Mouse (Mus musculus) heart, postnatal 14 days (tissue): ENCODE results near the gene 9930104L06Rik. TPM values are rescaled to one million over a fixed set of nuclear protein-coding genes. Genes with fewer than 3 reads are reported as not detected.

Experiments
- DNase-seq, 2 experiments: peaks; one replicate each; pipeline ENCODE4 v3.0.0; 2021 to 2022
- intact Hi-C: fragments of 180-260 bp; cut with DNase I; formaldehyde crosslinking; loops from one replicate; pipeline ENCODE4 v1.15.1; 2025
- total RNA-seq, 2 experiments: library from RNA; stranded (reverse); gene quantifications; 2 replicates each; pipeline ENCODE4 v1.2.3; 2021

The 9930104L06Rik gene
- total RNA-seq, 2 experiments from 2014 or later = 9.8 to 10.2 TPM

DNA sequence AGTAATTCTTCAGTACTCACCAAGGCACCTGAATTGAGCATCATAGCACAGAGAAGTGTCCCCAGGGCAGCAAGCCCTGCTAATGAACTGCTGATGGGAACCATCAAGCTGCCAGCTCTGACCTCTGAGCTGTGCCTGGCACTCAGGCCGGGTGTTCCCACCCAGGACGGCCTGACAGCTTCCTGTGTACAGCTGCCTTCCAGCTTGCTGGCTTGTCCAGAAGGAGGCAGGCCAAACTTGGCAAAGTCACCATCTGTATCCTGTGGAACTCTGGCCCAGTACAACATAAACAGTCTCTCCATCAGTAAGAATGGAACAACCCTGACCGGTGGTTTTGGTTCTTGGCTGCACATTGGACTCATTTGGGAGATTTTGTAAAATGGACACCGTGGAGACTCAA lies 16.7 kb downstream of the 9930104L06Rik start:
- intact Hi-C loops = no loop called here
- peak in 1 of 2 experiments; percentile 11 for DNase-seq

DNA sequence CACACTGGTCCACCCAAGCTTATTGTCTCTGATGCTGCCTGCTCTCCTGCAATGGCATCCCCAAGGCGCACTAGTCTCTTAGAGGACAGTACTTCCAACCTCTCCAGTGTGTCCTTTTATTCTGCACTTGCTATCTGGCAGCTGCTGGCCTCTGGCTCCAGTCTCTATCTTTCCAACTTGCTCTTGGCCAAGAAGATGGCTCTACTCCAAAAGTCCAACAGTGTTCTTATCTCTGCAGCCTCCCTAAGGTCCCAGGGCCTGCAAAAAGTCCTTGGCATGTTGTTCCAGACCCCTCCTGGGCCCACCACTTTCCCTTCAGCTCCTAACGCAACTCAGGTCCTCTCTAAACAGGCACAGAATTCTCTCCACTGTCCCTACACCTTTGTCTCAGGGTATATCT lies 20.4 kb downstream of the 9930104L06Rik start:
- peak; percentile 20 to 33 for DNase-seq
- intact Hi-C loops = no loop called here

DNA sequence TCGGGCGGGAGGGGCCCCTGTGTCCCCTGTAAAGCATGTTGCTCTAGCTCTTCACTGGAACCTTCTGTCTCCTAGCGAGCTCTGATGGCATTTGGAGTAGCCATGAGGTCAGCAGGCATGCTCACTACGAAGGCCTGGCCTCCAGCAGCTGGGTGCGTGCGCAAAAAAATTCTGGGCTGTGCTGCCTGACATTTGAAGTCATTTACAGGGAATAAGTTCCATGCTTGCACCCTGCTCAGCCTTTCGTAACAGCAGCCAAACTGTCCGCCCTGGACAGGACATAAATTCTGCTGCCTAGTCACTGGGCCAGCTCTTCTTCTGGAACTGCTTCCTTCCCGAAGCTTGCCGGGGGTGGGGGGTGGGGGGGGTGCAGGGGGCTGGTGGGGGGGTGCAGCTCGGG lies 22.2 kb downstream of the 9930104L06Rik start:
- intact Hi-C loops = no loop called here
- peak; percentile 35 to 40 for DNase-seq

DNA sequence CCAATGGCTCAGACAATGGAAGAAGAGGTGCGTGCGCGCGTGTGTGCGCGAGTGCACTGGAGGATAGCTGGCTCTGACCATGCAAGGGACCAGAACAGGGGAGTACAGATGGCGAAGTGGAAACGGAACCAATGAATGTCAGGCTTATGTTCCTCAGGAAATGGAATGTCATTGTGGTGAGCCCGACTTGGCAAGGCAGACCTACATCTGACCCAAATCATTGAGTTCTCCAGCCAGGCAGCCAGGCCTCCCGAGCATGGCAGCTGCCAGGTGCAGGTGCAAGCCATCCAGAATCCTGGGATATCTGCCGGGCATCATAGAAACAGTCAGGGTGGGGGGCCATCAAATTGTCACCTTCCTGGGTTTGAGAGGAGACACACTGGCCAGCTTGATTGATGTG lies 24.1 kb downstream of the 9930104L06Rik start:
- intact Hi-C loops = no loop called here

DNA sequence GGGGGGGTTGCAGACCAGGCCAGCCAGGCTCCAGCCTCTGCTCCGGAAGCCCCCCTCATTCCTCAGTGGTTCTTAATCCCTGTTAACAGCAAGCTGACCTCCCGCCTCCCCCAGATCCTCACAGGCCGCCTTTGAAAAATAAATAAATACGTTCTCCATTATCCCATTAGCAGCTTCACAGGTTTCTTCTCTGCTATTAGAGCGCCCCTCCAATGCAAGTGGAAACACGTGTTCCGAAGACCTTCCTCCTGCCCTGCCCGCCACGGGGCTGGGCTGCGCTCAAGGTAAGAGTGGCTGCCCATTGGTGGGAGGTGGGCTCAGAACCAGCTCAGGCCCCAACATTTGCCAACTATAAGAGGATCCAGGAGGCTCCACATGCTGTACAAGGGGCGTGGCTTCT lies 25.7 kb downstream of the 9930104L06Rik start:
- no peak for DNase-seq
- intact Hi-C loops = no loop called here

More for the DNA sequence above, 24.1 kb downstream of the 9930104L06Rik start:
- DNase-seq = no peak

DNA sequence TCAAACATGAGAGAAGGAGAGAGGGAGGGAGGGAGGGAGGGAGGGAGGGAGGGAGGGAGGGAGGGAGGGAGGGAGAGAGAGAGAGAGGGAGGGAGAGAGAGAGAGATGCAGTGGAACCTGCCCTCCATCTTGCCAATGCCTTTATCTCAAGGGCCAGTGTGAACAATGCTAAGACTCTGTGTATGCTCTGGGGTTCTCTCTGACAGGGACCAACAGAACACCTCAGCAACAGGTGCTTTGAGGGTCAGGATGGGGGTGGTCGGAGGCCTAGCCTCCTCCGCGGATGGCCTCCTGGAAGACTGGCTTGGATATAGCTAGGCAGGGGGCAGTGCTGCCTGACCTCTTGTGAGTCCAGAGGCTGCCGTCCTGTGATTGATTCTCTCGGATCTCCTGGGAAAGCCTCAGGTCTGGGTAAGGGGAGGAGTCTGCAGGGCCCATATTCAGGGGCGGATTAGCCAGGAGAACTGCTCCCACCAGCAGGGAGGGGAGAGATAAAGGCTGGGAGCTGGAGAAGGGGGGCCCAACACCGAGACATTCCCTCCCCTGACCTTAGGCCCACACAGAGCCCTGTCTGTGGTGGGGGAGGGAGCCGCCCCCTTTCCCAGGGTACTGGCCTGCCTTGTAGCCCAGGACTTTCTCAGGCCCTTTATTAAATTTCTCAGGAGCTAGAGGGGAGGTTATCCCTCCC lies 28.2 kb downstream of the 9930104L06Rik start:
- DNase-seq = no peak
- intact Hi-C loops = no loop called here

DNA sequence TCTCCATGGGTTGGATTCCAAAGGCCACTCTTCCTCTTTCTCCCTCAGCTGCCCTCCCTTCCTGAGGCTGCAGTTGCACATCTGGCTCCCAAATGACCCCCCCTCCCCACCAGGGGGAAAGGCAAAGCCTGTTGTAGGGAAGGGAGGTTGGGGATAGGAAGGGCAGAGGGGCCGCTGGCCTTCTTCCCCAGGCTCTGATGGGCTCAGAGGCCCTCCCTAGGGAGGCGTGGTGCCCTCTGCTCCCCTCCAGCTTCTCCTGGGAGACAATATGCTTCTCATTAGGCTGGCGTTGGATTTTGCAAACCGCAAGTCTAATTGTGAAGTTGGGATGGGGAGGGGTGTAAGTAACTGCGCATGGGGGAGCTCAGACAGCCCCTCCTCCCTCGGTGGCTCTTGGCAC lies 31.9 kb downstream of the 9930104L06Rik start:
- intact Hi-C loops = no loop called here
- no peak for DNase-seq

DNA sequence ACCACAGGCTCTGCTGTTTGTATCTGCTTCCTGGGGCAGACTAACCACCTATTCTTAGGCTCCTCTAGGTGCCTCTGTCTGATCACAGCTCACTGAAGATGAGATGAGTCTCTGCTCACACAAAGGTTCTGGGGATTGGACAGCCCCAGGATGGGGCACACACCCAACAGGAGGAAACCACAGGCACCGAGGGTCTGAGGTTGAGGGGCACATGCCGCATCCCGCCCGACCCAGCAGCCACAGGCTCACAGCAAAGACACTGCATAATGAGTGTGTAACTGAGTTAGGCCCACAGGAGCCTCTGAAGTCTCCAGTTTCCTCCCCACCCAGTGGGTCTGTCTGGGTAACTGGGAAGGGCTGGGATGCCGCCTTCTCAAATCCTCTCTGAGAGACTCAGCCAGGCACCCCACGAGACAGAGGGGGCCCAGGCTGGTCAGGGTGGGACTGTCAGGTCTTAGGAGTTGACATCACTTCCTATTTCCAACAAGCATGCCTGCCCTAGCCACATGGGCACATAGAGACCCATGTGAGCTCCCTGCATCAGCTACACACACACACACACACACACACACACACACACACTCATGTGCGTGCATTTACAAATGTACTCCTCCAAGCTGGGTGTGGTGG lies 32.5 kb downstream of the 9930104L06Rik start:
- DNase-seq = no peak
- intact Hi-C loops = no loop called here

DNA sequence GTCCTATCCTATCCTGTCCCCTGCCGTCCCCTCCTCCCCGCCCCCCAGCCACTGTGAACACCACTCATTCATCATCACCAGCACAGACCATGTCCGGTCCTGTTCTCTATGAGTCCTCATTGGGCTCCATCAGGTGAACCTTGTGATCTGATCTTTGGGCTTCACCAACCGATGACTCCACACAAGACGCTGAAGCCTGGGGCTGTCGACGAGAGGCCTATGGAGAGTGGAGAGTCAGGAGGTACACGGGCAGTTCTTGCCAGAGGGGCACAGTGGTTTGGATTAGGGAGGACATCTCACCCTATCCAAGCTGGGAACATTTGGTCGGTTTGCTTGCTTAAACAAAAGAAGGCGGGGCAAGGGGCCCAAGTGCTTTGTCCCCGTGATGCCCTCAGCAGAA lies 33.3 kb downstream of the 9930104L06Rik start:
- DNase-seq = no peak
- intact Hi-C loops = no loop called here

DNA sequence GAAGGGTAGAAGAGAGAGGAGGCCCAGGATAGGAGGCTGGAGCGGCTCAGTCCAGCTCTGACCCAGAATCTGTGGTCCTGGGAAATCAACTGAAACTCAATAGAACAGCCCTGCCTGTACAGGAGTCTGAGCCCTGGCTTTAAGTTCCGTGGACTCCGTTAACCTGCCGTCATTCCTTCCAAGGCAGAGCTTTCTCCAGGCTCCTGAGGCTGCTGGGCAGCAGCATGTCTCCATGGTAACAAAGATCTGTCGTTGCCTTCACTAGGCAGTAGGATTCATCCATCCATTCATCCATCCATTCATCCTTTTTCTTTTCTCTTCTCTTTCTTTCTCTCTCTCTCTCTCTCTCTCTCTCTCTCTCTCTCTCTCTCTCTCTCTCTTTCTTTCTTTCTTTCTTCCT lies 33.8 kb downstream of the 9930104L06Rik start:
- intact Hi-C loops = no loop called here
- DNase-seq = no peak

DNA sequence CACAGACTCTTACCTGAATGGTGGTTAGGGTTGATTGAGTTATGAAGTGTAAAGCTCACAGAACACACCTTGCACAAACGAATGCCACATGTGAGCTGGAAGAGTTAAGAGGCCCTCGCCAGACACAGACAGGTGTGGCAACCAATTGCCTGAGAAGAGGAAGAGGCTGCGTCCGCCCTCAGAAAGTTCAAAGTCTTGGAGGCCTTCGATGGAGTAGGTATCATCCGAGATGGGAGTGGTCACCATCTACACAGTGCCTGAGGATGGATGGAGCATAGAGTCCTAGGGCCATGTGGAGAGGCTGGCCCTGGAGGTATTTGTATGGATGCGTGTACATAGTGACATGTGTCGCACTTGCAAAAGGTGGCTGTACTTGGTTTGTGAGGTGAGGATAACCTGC lies 34.2 kb downstream of the 9930104L06Rik start:
- intact Hi-C loops = no loop called here
- DNase-seq = no peak

DNA sequence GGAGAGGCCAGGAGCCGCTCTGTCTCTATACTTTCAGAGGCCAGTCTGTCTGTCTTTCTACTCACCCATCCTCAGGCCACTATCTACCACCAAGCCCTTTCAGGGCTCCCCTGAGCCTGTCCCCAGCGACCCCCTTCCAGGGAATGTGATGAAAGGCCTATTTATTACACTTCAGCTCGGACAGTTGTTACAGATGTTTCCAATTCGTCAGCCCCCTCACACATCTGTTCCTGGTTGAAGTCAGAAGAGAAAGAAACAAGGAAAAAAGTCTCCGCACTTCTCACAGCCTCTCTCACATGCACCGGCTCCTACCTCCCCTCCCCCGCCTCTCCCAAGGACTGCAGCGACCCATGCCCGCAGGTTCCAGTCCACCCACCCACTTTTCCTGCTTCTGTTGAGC lies 35.5 kb downstream of the 9930104L06Rik start:
- intact Hi-C loops = no loop called here
- no peak for DNase-seq

DNA sequence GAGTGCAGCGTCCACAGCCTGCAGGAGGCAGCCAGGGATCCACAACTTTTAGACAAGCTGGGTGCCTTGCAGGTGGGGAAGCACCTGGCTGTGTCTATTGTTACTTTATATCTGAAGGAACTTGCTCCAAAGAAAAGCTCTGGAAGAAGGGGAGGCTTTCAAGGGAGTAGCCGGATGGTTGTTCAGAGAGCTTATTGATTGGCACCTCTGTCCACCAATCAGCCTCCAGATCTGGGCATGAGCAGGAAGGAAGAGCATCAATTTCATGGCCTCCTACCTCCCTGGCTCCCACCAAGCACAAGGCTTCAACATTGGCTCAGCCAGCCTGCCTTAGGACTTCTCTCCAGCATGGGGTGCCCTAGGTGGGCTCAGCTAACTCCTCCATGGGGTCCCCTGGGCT lies 36.4 kb downstream of the 9930104L06Rik start:
- no peak for DNase-seq
- intact Hi-C loops = no loop called here

DNA sequence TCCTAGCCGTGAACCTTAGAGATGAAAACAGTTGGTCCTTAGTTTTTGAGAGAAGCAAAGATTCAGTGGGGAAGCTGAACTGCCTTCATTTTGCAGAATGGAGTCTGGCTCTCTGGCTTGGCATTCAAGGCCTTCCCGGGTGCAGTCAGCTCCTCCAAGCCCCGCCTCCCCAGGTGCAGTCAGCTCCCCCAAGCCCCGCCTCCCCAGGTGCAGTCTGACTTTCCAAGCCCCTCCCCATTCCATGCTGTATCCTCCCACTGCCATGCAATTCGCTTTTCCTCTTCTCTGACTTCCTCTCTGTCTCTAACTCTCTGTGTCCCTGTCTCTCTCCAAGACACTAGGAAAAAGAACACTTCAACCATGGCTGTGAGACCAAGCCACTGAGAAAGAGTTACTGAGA lies 41.4 kb downstream of the 9930104L06Rik start:
- intact Hi-C loops = no loop called here
- no peak for DNase-seq

DNA sequence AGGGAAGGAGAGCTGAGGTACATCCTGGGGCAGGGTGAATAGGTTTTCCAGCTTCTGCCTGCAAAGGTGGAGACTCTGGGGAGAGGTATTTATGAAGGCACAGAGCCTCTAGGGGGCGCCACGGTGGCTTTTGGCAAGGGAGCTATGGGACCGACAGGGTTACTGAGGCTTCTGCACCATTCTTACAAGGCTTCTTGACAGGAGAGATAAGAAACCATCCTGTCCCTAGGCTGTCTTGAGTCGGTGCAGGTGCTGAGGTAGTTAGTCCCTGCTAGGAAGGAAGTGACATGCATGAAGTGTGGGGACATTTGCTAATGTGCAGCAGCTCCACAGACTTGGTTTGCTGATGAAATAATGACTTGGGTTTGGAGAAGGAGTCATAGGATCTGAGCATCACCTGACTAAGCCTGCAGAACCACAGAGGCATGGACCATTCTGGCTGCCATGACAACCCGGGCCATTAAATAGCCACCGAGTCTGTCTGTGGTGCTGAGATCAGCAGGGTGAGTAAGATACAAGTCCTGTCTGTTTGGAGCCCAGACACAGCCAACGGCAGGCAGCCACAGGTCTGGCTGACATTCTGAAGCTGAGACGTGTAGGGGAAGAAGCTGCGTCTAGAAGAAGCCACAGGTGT lies 47.2 kb downstream of the 9930104L06Rik start:
- intact Hi-C loops = no loop called here
- DNase-seq = no peak

DNA sequence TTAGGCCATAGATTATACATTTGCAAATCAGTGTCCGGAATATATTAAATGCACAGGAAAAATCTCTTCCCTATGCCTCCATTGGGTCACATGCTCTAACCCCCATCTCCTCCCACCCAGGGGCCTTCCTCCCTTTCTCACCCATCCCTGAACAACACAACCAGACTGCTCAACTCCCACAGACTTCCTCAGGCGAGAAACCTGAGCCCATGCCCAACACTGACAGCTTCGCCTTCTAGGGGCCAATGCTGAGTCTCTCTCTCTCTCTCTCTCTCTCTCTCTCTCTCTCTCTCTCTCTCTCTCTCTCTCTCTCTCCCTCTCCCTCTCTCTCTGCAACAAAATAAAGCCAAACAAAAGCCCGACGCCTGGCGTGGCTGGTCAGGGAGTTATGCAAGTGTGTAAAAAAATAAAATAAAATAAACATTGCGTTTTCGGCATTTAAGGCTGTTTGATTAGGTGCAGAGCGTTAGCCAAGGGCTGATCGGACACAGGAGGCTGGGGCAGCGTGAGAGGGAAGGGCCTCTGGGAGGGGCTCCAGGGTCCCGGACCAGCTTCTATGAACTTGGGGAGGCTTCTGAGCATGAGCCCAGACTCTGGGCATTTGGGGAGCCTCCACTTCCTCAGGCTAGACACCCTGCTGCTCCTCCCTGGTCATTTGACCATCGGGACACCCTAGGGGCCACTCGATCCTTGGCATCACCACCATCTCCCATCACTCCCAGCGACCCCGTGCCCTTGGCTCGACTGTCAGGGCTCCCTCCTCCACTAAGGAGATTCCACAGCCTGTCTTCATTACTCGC lies 48.2 kb downstream of the 9930104L06Rik start:
- no peak for DNase-seq
- intact Hi-C loops = no loop called here

DNA sequence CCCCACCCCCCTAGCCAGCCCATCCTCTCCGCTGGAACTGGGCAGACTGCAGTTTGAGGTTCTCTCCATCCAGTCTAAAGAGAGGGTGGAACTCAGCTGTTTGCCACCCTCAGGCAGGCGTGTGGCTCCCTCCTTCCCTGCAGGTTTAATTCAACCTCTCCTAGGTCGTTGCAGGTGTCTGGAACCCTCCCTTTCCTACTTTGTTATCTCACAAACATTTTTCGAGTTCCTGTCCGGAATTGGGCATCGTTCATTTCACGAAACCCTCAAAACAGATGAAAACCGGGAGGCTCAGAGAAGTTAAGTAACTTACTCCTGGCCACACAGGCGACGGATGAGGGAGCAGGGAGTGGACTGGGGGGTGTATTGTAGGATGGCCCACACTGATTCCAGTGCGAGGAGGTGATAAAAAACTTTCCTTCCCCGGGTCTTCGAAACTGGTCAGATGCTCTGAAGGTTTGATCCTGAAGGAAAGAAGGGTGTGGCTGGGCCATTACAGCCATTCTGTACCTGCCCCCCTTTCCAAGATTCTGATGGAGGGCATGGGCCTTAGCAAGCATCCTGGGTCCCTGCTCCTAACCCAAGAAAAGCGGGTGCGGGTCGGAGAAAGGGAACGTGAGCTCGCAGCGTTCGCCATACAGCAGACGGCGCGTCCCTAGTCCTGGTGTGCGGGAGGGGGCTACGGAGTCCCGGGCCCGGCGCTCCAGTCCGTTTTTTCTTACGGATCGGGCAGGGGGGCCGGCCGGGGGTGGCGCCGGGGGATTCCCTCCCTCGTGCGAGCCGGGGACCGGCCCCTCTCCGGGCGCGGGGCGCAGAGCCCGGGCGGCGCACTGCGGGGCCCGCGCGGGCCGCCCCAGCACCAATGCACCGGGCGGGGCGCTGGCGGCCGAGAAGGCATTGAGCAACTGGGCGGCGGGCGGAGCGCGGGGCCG lies 49.1 kb downstream of the 9930104L06Rik start, which contains the start of gene Rspo1:
Gene Rspo1 (plus strand): TSS at position 760 of the 932 bp plus-strand sequence.
- intact Hi-C loops = no loop called here
- DNase-seq = peak; percentile 19 to 42

DNA sequence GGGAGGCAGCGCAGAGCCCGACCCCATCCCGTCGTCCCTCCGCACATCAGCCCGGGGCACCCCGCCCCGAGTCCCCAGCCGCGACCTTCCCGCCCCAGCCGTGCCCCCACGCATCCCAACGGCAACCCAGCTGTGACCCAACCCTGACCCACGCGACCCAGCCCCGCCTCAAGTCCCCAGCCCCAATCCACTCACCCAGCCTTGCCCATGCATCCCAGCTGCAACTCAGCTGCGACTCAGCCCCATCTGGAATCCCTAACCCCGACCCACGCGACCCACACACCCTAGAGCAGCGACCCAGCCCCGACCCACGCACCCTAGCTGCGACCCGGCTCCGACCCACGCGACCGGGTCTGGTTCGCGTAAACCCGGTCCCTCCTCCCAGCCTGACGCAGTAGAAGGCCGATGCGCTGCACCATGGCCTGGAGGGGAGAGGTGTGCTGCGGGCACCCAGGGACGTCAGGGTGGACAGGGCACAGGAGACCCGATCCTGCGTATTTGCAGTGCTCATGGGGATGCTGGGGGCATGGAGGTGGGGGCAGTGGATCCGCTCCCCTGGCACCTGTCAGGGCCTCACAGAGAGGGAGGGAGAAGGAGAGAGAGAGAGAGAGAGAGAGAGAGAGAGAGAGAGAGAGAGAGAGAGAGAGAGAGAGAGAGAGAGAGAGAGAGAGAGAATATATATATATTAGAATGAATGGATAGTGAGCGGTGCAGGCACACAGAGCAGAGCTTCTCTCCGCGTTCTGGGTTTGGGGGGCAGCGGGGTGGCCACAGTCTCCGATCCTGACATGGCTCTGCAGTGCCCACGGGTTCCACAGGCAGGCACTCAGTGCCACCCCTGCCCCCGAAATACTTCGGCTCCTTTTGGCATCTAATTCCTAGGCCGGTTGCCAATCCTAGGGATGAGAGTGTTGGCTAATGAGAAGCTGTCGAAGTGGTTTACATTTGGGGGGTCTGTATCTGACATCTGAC lies 50.2 kb downstream of the 9930104L06Rik start:
- DNase-seq = no peak
- intact Hi-C loops = no loop called here

DNA sequence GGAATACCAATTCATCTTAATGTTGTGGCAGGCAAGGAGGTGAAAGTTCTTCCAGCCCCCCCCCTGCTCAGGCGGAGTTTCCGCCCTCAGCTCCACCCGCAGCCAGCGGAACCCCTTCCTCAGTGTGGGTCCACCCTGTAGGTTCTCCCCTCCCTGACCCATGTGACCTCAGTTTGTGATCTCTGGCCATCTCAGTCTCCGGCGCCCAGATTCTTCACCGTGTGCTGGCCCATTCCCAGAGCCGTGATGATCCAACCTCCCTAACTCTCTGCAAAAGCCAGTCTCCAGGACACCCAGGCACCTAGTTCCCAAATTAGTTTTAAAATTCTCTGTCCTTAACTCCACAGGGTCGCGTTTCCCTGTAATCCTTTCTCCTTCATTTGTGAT lies 50.9 kb downstream of the 9930104L06Rik start:
- DNase-seq = no peak
- intact Hi-C loops = no loop called here
